Mouse (Mus musculus) megakaryocyte, embryonic 14.5 days (primary cell): ENCODE measurements around the gene Slc5a7.

Experiments used
- FLI1 ChIP-seq: IDR thresholded peaks from 2 replicates; pipeline ENCODE4 v1.6.1; 2012; ENCODE audit warnings: low read length, inconsistent platforms, mixed read lengths
- GATA1 ChIP-seq: IDR thresholded peaks from 3 replicates; pipeline ENCODE4 v1.6.1; 2012; ENCODE audit warnings: mixed read lengths, low read length, inconsistent platforms, borderline replicate concordance

GRCm38 (mm10) chr17:54250783-54251182 lies 48.1 kb downstream of the Slc5a7 start:
- no peak for TF ChIP-seq GATA1
- TF ChIP-seq FLI1 = no peak
